Mouse (Mus musculus) adrenal gland, adult (tissue): Measurements from ENCODE around the gene Ackr1.
"Not testable (repeated sequence)": the region's sequence is repeated elsewhere in the genome, so short reads cannot be mapped to it uniquely, and the experiment has no call there.

ENCODE experiments used
- DNase-seq, 2 experiments: peaks; one replicate each; pipeline ENCODE4 v3.0.0; 2022 to 2023; ENCODE audit warnings: low spot score in 1 of 2; ENCODE audit not compliant: inconsistent age in 2 of 2

Gene Ackr1

DNA sequence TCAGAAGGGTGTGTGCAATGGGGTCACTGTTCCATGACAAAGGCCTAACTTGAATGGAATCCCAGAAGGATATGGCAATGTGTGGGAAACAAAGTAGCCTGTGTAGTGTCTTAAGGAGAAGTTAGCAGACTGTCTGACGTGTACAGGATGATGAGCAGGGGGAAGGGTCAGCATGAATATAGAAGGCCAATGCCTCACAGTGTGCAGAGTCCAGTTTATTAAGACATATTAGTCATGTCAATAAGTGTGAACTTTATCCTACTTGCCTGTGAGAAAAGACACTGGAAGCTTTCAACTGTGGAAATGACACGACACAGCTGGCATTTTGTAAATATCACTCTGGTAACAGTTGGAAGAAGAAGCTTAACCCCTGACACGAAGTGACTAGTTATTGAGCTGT, 30.8 kb downstream of the Ackr1 start:
- DNase-seq, result not testable (repeated sequence)
